Mouse (Mus musculus): ENCODE measurements around the gene Tjp1.

- no peak for TF ChIP-seq CTCF (conservative IDR thresholded peaks at IDR 0.05; ENCODE audit: low read length)
- peak; percentile 56; the same call in 1 of the 2 replicates for TF ChIP-seq POU5F1 (IDR thresholded peaks at IDR 0.05; ENCODE audit: borderline replicate concordance, low read length)
- TF ChIP-seq NANOG (IDR thresholded peaks at IDR 0.05; ENCODE audit: borderline replicate concordance, low read length): 0 out of 2 replicates have a peak, but pooled peaks have one; percentile 18
These were observed 73.3 kb downstream of the Tjp1 start for GRCm38 (mm10) chr7:65454269-65454668.
